8 mouse cellular contexts compared by ENCODE assay signal in genomic region chr8:70865350-70866000, GRCm38 (mm10). TPM values are rescaled to one million over a fixed set of nuclear protein-coding genes. Genes with fewer than 3 reads are reported as not detected.
A peak's percentile ranks its signal among the peaks of the same experiment; 100 is the strongest.
DNase-seq lines count a peak whose midpoint lies in the region; ATAC-seq lines count a peak whose summit lies in the region.

No protein-coding gene starts in this region.

- H3K36me3 ChIP-seq in megakaryocyte, embryonic 14.5 days (replicated peaks; ENCODE audit: low read length) = peaks cover 27% of the 10 kb centered on the region

- peaks cover 77% of the 10 kb centered on the region for H3K4me1 ChIP-seq in megakaryocyte, embryonic 14.5 days

- no peaks in the 10 kb centered on the region for H3K9me3 ChIP-seq in megakaryocyte, embryonic 14.5 days

- H3K27me3 ChIP-seq in megakaryocyte, embryonic 14.5 days (replicated peaks) = peaks cover 42% of the 10 kb centered on the region

- DNase-seq in ZHBTc4 (ENCODE audit: low read depth, low spot score) = peak; percentile 100
- peak; percentile 95 to 98 for DNase-seq in gastrocnemius, adult 8-10 months (ENCODE audit: low spot score in 2 of 2)
- peak; percentile 99 for DNase-seq in hindlimb bud, embryonic 11.5 days (ENCODE audit: extremely low spot score, low read depth, low spot score)
- peak; percentile 95 to 99 for DNase-seq in left cerebral cortex, adult 8-10 months (ENCODE audit: low spot score in 2 of 2)
- DNase-seq in right cerebral cortex, postnatal 10 days (ENCODE audit: low spot score in 2 of 2) = peak; percentile 100
- peak; percentile 97 for DNase-seq in urinary bladder, postnatal 25 days (ENCODE audit: low spot score)

- H3K4me3 ChIP-seq in megakaryocyte, embryonic 14.5 days (replicated peaks) = peak overlapping the region; percentile 94

- ATAC-seq in common myeloid progenitor, adult 5-6 weeks (replicated peaks; ENCODE audit: low read depth, poor library complexity, severe bottlenecking) = peak; percentile 71

RNA-seq across cellular contexts. Expression of gene Kcnn1, which starts 2.4 kb away (rescaled TPM):
- 0.18 and 1.3 TPM in 2 replicates for total RNA-seq in common myeloid progenitor, adult 5-6 weeks (2017)
- 10 to 100 TPM; 18.0 to 21.5 (median 20.5) TPM for total RNA-seq in gastrocnemius, adult 8-10 months (2022)
- 10 to 100 TPM; 15.7 to 28.6 (median 17.7) TPM for total RNA-seq in left cerebral cortex, adult 8-10 months (2022)
- 3.4 and 11.8 TPM in 2 replicates for polyA plus RNA-seq in megakaryocyte, embryonic 14.5 days (2012; ENCODE audit: insufficient read depth, low replicate concordance)

RNA-seq across cellular contexts. Expression of gene Ccdc124, which starts 8.3 kb away (rescaled TPM):
- 28.6 and 40.6 TPM in 2 replicates for total RNA-seq in common myeloid progenitor, adult 5-6 weeks (2017)
- 10 to 100 TPM; 61.7 to 77.8 (median 67.5) TPM for total RNA-seq in gastrocnemius, adult 8-10 months (2022)
- 10 to 100 TPM; 76.5 to 94.5 (median 85.6) TPM for total RNA-seq in left cerebral cortex, adult 8-10 months (2022)
- polyA plus RNA-seq in megakaryocyte, embryonic 14.5 days (2012; ENCODE audit: insufficient read depth, low replicate concordance) = 92.6 and 282 TPM in 2 replicates

RNA-seq across cellular contexts. Expression of gene Arrdc2, which starts 26.0 kb away (rescaled TPM):
- 7.3 and 19.9 TPM in 2 replicates for total RNA-seq in common myeloid progenitor, adult 5-6 weeks (2017)
- 100 to 1,000 TPM in 1 of 4 experiments, 10 to 100 TPM in 3; 38.9 to 177 (median 68.9) TPM for total RNA-seq in gastrocnemius, adult 8-10 months (2022)
- total RNA-seq in left cerebral cortex, adult 8-10 months (2022) = 10 to 100 TPM; 10.9 to 22.7 (median 17.6) TPM
- polyA plus RNA-seq in megakaryocyte, embryonic 14.5 days (2012; ENCODE audit: insufficient read depth, low replicate concordance) = 30.6 and 35.6 TPM in 2 replicates

RNA-seq across cellular contexts. Expression of gene Slc5a5, which starts 27.1 kb away (rescaled TPM):
- 0.10 and 0.14 TPM in 2 replicates for total RNA-seq in common myeloid progenitor, adult 5-6 weeks (2017)
- total RNA-seq in gastrocnemius, adult 8-10 months (2022) = not detected
- total RNA-seq in left cerebral cortex, adult 8-10 months (2022) = 10 to 100 TPM; 10.2 to 11.9 (median 11.5) TPM
- polyA plus RNA-seq in megakaryocyte, embryonic 14.5 days (2012; ENCODE audit: insufficient read depth, low replicate concordance) = 0.13 and 1.5 TPM in 2 replicates

RNA-seq across cellular contexts. Expression of gene Rpl18a, which starts 31.7 kb away (rescaled TPM):
- total RNA-seq in common myeloid progenitor, adult 5-6 weeks (2017) = 2,479 and 2,482 TPM in 2 replicates
- total RNA-seq in gastrocnemius, adult 8-10 months (2022) = 1,000 to 10,000 TPM in 2 of 4 experiments, 100 to 1,000 TPM in 2; 935 to 1,159 (median 1,025) TPM
- 100 to 1,000 TPM; 653 to 769 (median 710) TPM for total RNA-seq in left cerebral cortex, adult 8-10 months (2022)
- 4,812 and 7,707 TPM in 2 replicates for polyA plus RNA-seq in megakaryocyte, embryonic 14.5 days (2012; ENCODE audit: insufficient read depth, low replicate concordance)

Comparison
In these comparisons a context has a peak if more than half of its experiments do, and no peak if none do; other contexts are left out.
1. Peak in every context shown above with its lines: DNase-seq, ATAC-seq and H3K4me3 ChIP-seq.